Mouse (Mus musculus): ENCODE results near the gene Actn4.

The Actn4 gene

DNA sequence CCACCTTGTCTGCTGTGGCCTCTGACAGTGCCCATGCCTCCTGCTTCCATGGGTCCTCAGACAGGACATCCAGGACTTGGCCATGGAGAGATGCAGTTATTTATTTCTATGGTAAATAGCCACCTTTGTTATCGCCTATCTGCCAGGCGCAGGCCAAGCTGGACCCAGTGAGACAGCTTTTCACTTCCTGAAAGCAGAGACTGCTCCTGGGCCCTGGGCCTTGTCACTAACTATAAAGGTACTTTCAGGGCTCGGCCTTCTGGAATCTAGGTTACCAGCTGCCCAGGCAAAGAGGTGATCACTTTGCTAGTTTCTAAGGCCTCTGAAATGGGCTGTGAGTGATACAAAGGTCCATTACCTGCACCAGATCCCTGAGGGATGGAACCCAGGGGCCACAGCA, 37.3 kb downstream of the Actn4 start:
- DNase-seq (ENCODE audit: low spot score in 2 of 2), result no peak

DNA sequence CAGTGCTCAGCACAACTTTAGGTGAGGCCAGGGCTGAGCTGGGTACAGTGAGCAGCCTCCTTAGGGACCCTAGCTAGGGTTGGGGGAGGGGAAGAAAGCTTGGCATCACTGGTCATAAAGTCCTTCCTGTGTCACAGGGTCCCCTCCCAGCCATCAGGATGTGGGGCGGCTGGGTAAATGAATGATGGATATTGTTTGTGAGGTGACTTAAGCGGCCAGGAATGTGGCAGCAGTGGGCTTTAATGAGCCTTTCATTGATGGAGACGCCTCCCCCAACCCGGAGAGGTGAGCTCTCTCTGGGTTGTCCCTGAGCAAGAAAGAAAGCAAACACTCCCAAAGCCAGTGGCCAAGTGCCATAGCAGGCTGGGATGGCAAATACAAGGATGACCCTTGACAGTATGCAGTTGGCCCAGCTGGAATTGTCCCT, 38.3 kb downstream of the Actn4 start:
- no peak for DNase-seq (ENCODE audit: low spot score in 2 of 2)

DNA sequence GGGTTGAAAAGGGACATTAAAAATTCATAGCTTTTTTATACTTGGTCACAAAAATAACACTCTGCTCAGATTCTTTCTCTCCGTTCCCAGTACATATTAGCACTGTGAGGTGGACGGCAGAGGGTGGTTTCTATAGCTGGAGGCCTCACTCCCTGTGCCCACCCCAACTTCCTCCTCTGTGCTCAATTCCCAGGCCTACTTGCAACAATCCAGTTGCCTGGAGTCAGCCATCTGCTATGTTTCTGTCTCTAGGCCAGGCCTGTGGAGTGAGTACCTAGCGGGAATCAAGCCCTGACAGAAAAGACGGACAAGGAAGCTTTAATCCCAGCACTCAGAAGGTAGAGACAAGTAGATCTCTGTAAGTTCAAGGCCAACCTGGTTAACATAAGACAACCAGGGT, 39.5 kb downstream of the Actn4 start:
- DNase-seq (ENCODE audit: low spot score in 2 of 2), result no peak

DNA sequence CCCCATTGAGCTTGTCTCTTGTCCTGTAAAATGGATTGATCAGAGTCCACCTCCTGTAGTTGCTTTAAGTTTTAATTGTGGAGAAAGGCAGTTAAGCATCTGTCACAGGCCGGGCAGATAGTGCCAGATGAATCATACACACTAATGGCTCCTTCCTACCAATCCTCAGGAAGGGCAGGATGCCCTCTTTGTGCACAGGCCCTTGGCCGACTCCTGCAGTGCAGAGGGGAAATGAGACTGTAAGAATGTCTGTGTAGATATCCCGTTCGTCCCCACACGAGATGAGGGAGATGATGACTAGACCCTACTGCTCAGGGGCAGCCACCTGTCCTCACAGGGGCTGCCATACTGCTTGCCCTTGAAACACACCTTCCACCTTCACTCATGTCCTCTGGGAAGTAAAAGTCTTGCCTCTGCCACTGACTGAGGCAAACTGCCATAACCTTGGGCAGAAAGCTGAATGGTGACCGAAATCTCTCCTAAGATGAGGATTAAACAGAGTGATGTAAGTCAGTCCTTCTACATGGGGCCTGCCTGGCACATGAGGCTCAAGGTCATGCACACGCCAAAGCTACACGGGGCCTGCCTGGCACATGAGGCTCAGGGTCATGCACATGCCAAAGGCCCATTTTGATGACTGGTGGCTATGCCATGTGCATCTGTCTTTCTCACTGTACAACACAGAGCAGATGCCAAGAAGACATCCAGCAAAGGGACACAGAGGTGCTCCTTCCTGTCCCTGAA, 40.2 kb downstream of the Actn4 start:
- DNase-seq (ENCODE audit: low spot score in 2 of 2), result no peak

DNA sequence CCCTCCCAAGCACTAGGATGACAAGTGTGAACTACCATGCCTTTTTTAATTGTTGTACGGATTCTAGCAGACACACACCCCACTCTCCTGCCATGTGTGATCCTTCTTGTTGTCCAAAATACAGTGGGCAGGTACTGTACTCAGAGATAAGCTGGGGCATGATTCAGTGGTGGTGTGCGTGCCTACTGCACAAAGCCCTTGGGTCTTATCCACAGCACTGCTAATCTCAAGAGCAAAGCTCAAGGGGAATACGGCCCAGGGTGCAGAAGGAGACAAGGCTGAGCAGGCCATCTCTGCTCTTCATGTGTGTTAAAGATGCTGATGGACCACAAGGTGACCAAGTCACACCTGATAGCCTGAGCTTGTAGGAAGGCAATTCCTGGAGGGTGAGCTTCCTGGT, 41.0 kb downstream of the Actn4 start:
- DNase-seq (ENCODE audit: low spot score in 2 of 2), result no peak

DNA sequence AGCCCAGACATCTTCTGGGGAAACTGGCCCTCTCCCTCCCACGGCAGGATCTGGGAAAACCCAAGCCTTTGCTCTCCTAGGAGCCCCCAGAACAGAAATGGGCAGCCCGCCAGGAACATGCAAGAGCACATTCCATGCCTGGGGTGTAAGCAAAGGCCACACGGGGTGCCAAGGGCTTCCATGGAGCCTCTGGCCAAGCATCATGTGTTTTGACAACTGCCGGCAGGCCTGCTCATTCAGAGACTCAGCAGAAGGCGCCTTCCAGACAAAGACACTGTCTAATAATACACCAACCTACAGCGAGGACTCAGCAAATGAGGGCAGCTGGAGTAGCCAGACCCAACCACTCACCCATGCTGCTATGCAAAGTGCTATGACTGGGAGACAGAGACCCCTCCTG, 42.3 kb downstream of the Actn4 start:
- DNase-seq (ENCODE audit: low spot score in 2 of 2), result peak; percentile 52 to 73

DNA sequence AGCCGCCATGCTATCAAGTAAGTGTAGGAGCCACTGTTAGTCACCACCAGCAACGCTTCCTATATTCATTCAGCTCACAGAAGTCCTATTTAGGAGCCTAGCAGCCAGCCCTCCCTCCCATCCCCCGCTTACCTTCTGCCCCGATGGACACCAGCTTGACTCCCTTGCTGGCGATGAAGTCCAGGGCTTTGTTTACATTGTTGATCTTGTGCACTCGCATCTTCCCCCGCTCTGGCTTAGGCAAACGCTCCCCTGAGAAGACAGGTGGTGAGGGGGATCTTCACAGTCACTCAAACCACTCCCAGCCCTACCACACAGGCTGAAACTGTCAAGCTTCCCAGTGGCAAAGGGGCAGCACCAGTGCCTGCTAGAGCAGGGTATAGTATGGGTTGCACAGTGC, 43.6 kb downstream of the Actn4 start:
- DNase-seq (ENCODE audit: low spot score in 2 of 2), result no peak

DNA sequence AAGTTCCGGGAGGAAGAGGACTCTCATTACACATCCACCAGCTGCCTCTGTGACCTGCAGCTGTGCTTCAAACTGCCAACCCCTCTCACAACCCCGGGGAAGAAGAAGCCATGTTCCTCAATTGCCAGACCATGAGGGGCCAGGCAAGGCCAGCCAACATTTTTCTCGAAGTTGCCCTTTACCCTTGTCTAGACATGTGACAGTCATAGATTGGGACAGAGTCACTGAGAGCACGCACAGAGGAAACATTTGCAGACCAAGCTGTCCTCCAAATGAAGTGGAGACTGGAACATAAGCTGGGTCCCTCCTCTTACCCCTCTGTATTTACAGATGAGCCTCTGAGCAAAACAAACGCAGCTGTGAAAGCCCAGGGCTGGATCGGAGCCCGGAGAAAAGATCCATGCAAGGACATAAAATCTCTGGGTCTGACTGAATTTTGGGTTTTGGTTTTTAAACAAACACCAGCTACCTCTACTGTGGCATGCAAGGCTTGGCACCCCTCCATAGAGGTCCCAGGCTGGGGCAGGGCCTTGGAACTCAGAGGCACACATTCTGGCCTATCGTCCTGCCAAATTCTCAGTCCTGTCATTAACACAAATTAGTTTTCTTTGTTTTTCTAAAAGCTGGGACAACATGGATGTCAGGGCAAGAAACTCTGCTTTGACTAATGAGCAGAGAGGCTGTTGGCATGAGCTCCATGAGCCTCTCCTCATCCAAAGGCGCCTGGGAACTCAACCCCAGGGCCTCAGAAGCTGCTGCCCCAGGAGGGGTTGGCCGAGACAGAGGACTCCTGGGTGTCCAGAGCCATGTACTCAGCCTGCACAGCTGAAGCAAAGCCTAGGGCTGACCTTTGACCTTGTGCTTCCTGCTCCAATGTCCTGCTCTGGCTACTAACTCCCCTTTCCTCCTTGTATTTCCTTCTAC, 44.4 kb downstream of the Actn4 start:
- DNase-seq (ENCODE audit: low spot score in 2 of 2), result peak in 1 of 2 experiments; percentile 29

DNA sequence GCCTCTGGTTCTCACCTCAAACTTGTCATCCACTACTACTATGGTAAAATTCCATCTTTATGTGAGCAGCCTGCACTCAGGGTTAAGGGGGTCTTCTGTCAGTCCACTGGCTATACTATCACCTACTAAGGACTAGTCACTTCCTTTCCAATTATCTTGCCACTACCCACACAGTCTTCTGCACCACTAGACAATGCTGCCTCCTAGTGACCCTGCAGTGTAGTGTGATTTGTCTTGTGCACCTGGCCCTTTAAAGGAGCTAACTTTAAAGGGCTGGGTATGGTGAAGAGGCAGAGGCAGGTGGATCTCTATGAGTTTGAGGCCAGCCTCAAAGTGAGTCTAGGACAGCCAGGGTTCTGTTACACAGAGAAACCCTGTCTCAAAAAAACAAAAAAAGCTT, 45.6 kb downstream of the Actn4 start:
- no peak for DNase-seq (ENCODE audit: low spot score in 2 of 2)

DNA sequence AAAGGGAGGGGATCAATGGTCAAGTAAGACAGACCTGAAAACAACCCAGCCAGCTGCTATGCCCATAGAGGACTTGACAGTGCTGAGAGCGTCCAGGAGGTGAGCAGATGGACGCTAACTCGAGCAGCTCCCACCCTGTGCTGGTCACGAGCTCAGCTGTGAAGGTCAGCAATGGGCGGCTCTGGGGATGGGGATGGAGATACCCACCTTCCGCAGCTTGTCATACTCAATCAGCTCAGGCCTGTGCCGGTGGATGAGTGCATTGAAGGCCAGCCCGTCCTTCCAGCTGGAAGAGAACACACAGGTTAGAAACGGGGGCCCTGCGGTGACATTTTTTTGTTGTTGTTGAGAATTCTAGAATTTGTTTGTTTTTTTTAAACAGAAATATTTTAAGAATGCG, 49.0 kb downstream of the Actn4 start:
- DNase-seq (ENCODE audit: low spot score in 2 of 2), result no peak

DNA sequence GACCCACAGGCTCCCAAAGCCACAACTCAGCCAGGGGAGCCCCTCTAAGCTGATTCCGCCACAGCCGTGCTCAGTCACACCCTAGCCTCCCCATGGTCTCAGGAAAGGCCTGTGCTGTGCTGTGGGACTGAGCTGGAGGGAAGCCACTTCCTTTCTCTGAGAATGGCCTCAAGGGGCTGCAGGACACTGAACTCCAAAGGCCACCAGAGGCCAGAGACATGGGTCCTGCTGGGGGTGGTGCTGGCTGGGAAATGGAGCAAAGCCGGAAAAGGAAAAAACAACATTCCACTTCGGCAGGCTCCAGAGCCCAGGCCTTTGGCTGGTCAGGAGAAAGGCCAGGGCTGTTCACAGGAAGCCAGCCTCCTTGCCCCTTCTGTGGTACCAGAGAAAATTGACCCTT, 50.5 kb downstream of the Actn4 start:
- DNase-seq (ENCODE audit: low spot score in 2 of 2), result no peak

DNA sequence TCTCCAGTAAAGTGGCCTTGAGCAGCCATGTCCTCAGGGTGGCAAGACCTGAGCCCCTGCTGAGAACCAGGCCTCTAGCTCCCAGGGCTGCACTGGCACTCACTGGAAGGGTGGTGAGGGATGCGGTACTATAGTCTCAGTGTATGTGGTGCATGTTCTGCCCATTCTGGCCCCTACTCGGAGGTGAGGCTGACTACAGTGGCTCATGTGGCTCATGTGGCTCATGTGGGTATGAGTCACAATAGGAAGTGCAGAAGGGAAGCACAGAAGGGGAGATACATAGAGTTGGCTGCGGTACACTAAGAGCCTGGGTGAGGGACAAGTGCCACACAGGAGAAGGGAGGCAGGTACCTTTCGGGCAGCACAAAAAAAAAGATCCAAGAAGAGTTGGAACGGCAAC, 54.9 kb downstream of the Actn4 start:
- DNase-seq (ENCODE audit: low spot score in 2 of 2), result no peak

DNA sequence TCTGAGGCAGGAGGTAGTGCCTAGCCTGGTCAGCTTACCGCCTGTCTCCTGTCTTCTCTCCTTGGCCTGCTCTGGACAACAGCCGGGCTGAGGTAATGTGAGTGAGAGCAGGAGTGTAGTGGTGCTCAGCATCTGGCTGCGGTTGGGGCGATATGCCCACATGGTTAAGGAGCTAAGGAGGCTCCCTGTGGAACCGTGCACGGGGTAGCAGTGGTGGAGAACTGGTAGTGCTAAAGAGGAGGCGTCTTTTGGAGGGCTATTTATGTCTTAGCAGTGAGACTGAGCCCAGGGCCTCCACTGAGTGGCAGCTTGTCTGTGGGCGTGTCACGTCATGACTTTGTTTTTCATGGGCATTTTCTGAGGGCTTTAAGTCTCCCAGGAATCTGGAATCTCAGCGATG, 58.4 kb downstream of the Actn4 start:
- no peak for DNase-seq (ENCODE audit: low spot score in 2 of 2)

DNA sequence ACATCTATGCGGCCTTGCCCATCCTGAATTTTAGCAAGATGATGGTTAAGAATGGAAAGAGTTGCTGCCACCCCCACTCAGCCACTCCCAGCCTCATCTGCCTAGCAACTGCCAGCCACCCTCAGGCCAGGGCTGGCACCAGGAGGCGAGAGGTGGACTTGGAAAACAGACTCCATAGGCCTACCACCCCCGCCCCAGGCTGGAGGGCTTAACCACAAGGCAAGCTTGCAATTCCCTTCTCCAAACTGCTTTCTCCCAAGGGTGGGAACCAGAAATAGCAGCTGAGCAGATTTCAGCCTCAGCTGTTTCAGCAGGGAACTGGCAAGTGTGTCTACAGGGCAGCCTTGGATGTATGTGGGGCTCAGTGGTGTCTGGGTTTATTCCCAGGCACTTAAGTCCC, 59.3 kb downstream of the Actn4 start:
- DNase-seq (ENCODE audit: low spot score in 2 of 2), result no peak

DNA sequence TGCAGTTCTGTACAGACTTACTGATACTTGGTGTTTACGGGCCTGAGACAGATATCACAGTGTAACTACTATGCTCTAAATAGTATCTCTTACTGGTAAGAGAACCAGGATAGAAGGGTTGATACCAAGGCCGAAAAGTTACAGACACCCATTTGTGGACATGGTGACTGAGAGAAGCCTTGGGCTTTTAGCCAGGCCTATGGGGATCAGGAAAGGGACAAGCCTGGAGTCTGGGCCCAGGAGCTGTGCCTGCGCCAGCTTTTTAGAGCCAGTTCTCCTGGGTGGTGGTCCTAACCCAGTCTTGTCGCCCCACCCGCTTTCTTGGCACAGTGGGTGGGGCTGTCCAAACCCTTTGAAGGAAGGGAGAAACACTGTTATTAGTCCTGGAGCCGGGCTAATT, 60.0 kb downstream of the Actn4 start:
- DNase-seq (ENCODE audit: low spot score in 2 of 2), result no peak

DNA sequence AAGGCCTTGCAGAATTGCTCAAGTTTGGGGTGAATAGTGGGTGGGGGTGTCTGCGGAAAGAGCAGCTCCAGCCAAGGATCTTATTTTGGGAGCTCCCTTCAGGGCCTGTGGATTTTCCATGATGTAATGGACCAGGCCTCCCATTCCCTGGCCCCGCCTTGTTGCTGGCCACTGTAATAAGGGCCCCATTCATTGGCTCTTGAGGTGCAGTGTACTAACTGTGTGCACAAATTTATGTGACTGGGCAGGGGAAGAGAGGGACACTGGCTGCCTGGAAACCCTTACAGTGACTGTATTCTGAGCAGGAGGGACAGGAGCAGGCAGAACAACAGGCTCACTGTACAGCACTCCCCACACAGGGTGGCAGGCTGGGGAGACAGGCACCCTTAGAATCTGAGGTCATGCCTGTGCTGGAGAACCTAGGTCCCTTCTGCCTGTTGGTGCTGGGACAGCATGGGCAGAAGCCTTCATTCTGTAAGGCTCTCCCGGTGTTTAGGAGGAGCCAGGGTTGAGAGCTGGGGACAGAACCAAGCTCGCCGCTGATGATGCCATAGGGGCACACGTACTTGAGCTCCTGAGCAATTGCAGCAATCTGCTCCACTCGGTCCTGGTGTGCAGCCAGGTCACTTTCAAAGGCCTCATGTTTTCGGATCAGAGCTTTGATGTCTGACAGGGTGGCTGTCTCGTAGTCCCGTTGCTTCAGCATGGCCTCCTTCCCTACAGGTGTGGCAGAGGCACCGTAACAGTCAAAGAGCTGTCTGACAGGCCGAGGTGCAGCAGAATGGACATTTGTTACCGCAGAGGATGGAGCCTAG, 60.6 kb downstream of the Actn4 start:
- no peak for DNase-seq (ENCODE audit: low spot score in 2 of 2)

DNA sequence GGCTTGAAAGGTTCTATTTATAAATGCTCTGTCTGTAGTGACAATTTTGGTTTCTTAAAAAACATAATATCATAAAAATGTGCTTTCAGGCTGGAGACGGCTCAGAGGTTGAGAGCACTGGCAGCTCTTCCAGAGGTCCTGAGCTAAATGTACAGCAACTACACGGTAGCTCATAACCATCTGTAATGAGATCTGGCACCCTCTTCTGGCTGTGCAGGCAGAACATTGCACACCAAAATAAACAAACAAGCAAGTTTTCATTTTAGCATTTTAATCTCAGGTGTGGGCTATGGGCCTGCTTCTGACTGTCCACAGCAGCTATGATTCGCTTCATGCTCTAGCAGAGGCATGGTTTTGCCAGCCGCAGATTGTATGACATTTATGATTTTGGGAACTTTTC, 62.2 kb downstream of the Actn4 start:
- DNase-seq (ENCODE audit: low spot score in 2 of 2), result no peak

DNA sequence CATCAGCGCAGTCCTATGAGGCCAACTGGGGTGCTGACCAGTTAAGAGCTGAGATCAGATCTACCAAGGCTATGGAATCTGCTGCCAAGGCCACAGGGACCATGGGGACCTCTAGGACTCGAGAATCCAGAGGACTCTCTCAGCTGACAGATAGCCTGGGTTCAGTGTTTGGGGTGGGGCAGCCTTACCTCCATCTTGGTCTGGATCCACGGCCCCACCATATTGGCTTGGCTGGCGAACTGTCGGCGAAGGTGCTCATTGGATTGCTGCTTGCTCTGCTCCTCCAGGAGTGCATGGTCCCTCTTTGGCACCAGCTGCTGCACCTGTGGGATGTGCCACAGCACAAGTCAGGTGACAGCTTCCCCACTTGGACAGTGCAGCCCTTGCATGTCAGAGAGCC, 64.5 kb downstream of the Actn4 start:
- no peak for DNase-seq (ENCODE audit: low spot score in 2 of 2)

DNA sequence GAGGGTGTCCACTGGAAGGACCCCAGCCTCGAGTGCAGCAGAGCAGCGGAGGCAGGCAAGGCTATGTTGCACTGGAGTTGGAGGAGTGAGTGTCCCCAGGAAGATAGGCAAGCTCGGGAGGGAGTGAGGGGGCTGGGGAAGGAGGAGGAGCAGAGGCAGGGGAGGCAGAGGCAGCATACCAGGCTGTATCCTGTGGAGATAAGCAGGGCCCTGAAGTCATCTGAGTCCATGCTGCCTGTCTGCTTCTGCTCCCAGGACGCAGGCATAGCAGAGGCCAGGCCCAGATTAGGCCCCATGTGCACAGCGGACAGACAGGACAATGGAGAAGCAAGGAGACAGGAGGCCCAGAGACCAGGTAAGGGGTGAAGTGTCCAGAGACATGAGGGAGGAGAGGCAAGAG, 67.2 kb downstream of the Actn4 start:
- DNase-seq (ENCODE audit: low spot score in 2 of 2), result no peak

DNA sequence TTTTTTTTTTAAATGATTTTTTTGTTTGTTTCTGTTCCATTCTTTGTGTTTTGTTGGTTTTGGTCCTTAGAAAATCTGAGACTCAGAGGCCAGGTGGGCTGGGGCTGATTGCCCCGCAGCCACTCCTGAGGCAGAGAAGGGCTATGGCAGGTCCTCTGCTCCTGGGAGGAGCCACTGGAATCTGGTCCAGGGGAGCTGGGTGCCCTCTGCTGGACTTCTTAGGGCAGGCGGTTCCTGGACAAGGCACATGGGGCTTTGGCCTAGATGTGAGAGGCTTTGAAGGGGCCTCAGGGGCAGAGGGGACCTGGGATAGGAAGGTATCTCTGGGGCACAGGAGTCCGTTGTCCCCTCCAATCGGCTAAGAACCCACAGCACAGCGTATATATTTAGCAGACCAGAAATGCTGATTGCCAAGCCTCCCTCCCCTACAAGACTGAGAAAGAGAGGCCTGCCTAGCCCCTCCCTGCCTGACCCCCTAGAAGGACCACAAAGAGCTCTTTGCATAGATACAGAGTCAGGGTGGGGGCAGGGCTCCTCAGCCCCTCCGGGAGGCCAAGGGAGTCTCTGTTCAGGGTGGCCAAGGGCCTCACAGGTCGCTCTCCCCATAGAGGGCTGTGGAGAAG, 68.4 kb downstream of the Actn4 start:
- peak in 1 of 2 experiments; percentile 34 for DNase-seq (ENCODE audit: low spot score in 2 of 2)

DNA sequence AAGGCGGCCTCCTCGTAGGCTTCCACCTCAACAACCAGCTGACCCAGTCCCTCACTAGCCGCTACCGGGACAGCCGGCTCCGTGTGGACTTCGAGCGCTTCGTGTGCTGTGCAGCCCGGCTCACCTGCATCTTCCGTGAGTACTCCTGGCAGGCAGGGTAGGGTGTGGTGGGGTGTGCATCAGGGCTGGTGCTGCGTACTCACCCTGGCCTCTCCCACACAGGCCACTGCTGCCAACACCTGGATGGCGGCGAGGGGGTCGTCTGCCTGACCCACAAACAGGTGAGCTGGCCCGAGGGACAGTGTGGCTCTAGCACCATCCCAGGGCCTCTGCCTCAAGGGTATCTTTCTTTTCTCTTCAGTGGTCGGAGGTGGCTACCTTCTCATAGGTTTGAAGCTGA, 69.5 kb downstream of the Actn4 start:
- DNase-seq (ENCODE audit: low spot score in 2 of 2), result no peak

DNA sequence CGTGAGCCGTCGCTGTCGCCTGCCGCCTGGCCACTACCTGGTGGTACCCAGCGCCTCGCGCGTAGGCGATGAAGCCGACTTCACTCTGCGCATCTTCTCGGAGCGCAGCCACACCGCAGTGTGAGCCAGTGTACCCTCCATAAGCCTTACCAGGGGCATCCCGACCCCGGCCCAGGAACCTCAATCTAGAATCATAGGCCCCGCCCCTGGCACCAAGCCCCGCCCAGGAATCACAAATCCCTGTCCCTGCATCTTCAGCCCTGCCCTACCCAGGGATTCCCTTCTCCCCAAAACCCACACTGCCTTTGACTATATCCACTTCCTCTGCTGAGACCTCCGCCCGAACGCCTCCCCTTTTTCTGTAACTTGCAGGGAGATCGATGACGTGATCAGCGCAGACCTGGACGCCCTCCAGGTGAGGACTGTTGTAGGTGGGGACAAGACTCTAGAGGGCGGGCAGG, 73.4 kb downstream of the Actn4 start:
- no peak for DNase-seq (ENCODE audit: low spot score in 2 of 2)
